Mouse (Mus musculus) lung, adult 18-20 months (tissue): Measurements from ENCODE around the gene 1700020N01Rik.
A peak's percentile ranks its signal among the peaks of the same experiment; 100 is the strongest.

Experiments
- DNase-seq, 2 experiments: peaks; one replicate each; pipeline ENCODE4 v3.0.0; 2022; ENCODE audit warnings: mixed read lengths in 2 of 2

1700020N01Rik gene

GRCm38 (mm10) chr10:21605011-21605571, 12.1 kb downstream of the 1700020N01Rik start:
- DNase-seq = peak; percentile 48 to 65

- DNase-seq = no peak
Measured at GRCm38 (mm10) chr10:21605601-21606000, 12.7 kb downstream of the 1700020N01Rik start.

GRCm38 (mm10) chr10:21606931-21607330, 14.0 kb downstream of the 1700020N01Rik start:
- peak; percentile 58 to 63 for DNase-seq

GRCm38 (mm10) chr10:21609583-21609982, 16.6 kb downstream of the 1700020N01Rik start:
- DNase-seq = peak; percentile 62 to 66

- DNase-seq = no peak
Measured at GRCm38 (mm10) chr10:21613021-21613860, 20.3 kb downstream of the 1700020N01Rik start.

GRCm38 (mm10) chr10:21614520-21614919, 21.6 kb downstream of the 1700020N01Rik start:
- DNase-seq = no peak

- DNase-seq = no peak
Measured at GRCm38 (mm10) chr10:21618745-21619508, 26.0 kb downstream of the 1700020N01Rik start.

GRCm38 (mm10) chr10:21622065-21622464, 29.1 kb downstream of the 1700020N01Rik start:
- no peak for DNase-seq

GRCm38 (mm10) chr10:21628555-21628954, 35.6 kb downstream of the 1700020N01Rik start:
- DNase-seq = peak; percentile 67 to 73

- no peak for DNase-seq
Measured at GRCm38 (mm10) chr10:21629031-21629740, 36.2 kb downstream of the 1700020N01Rik start.

GRCm38 (mm10) chr10:21631481-21631880, 38.5 kb downstream of the 1700020N01Rik start:
- DNase-seq = peak in 1 of 2 experiments; percentile 21

- peak; percentile 25 to 31 for DNase-seq
Measured at GRCm38 (mm10) chr10:21632687-21633086, 39.7 kb downstream of the 1700020N01Rik start.

GRCm38 (mm10) chr10:21635988-21636710, 43.2 kb downstream of the 1700020N01Rik start:
- DNase-seq = no peak

- DNase-seq = peak; percentile 22 to 48
Measured at GRCm38 (mm10) chr10:21636711-21637081, 43.8 kb downstream of the 1700020N01Rik start.

- no peak for DNase-seq
Measured at GRCm38 (mm10) chr10:21651388-21651787, 58.4 kb downstream of the 1700020N01Rik start.

- no peak for DNase-seq
Measured at GRCm38 (mm10) chr10:21652426-21653345, 59.7 kb downstream of the 1700020N01Rik start.

- DNase-seq = no peak
Measured at GRCm38 (mm10) chr10:21653469-21653868, 60.5 kb downstream of the 1700020N01Rik start.

GRCm38 (mm10) chr10:21659576-21660246, 66.8 kb downstream of the 1700020N01Rik start:
- DNase-seq = no peak

- DNase-seq = peak; percentile 63 to 77
Measured at GRCm38 (mm10) chr10:21668976-21669375, 76.0 kb downstream of the 1700020N01Rik start.

GRCm38 (mm10) chr10:21669750-21670161, 76.8 kb downstream of the 1700020N01Rik start:
- DNase-seq = peak in 1 of 2 experiments; percentile 46
